Mouse (Mus musculus): Measurements from ENCODE around the gene Armcx3. TPM values are rescaled to one million over a fixed set of nuclear protein-coding genes. Genes with fewer than 3 reads are reported as not detected.
"Not testable (repeated sequence)": the region's sequence is repeated elsewhere in the genome, so short reads cannot be mapped to it uniquely, and the experiment has no call there.

The Armcx3 gene
- polyA plus RNA-seq, 1 experiment from 2014 or later: 120 TPM

GRCm38 (mm10) chrX:134741862-134742261, 14.5 kb upstream of the Armcx3 start:
- H3K27ac ChIP-seq (replicated peaks; ENCODE audit: low read depth, low read length): no peak overlapping the region
- DNase-seq (ENCODE audit: low spot score) (no peak), ATAC-seq (ENCODE audit: low read depth) (no peak)
- no peaks in the 10 kb centered on the region for H3K9me3 ChIP-seq (ENCODE audit: control insufficient read depth, low read length)
- WGBS: 69% methylated on average over 5 of the region's 5 CpGs
- no peaks in the 10 kb centered on the region for H3K36me3 ChIP-seq (ENCODE audit: control insufficient read depth, insufficient read depth, low read length)
- H3K4me1 ChIP-seq (ENCODE audit: control insufficient read depth, insufficient read depth, low read length): no peaks in the 10 kb centered on the region
- peaks cover 14% of the 10 kb centered on the region; the same call in 1 of the 2 replicates for H3K27me3 ChIP-seq (replicated peaks; ENCODE audit: control insufficient read depth, insufficient read depth, low read length)
- H3K4me2 ChIP-seq (ENCODE audit: low read depth, low read length): no peak overlapping the region
- H3K4me3 ChIP-seq (ENCODE audit: low read depth, low read length): no peak overlapping the region
- no peak overlapping the region for H3K9ac ChIP-seq (ENCODE audit: low read depth, low read length)

DNA sequence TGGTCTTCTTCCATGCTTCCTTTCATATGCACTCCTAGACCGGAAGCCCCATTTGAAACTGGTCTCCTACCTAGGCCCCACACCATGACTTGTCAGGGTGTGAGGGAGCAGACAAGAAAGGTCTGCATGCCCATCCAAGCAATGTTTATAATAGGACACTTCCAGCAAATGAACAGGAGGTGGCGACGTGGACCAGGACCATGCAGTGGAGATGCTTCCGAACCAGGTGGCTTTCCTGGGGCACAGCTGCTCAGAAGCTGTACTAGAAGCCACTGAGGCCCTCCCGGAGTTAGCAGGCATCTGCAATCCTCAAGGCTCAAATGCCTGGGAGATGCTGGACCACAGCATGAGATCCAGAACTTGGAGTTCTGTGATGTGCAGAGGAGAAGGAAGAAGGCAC, 9.9 kb upstream of the Armcx3 start:
- peak; percentile 63 for DNase-seq (ENCODE audit: low spot score)
- H3K4me3 ChIP-seq (ENCODE audit: low read depth, low read length): no peak overlapping the region
- no peak overlapping the region for H3K9ac ChIP-seq (ENCODE audit: low read depth, low read length)
- no peak overlapping the region for H3K4me2 ChIP-seq (ENCODE audit: low read depth, low read length)
- H3K9me3 ChIP-seq (ENCODE audit: control insufficient read depth, low read length): no peaks in the 10 kb centered on the region
- H3K27ac ChIP-seq (replicated peaks; ENCODE audit: low read depth, low read length): no peak overlapping the region
- H3K4me1 ChIP-seq (ENCODE audit: control insufficient read depth, insufficient read depth, low read length): no peaks in the 10 kb centered on the region
- peak; percentile 45; the same call in 1 of the 2 replicates for ATAC-seq (ENCODE audit: low read depth)
- no peaks in the 10 kb centered on the region for H3K36me3 ChIP-seq (ENCODE audit: control insufficient read depth, insufficient read depth, low read length)
- 35% methylated on average over 5 of the region's 5 CpGs for WGBS
- H3K27me3 ChIP-seq (replicated peaks; ENCODE audit: control insufficient read depth, insufficient read depth, low read length): peaks cover 13% of the 10 kb centered on the region; the same call in 1 of the 2 replicates

GRCm38 (mm10) chrX:134750764-134751592, 5.4 kb upstream of the Armcx3 start, which contains the start of gene Armcx6:
Armcx6 (minus strand) TSS chrX:134751417.
- DNase-seq (ENCODE audit: low spot score) (peak; percentile 95), ATAC-seq (ENCODE audit: low read depth) (peak; percentile 95)
- H3K4me2 ChIP-seq (ENCODE audit: low read depth, low read length): peak within 1 kb of the TSS; percentile 57
- H3K9ac ChIP-seq (ENCODE audit: low read depth, low read length): peak within 1 kb of the TSS; percentile 71
- no peaks in the 10 kb centered on the region for H3K4me1 ChIP-seq (ENCODE audit: control insufficient read depth, insufficient read depth, low read length)
- H3K27ac ChIP-seq (replicated peaks; ENCODE audit: low read depth, low read length): peak within 1 kb of the TSS; percentile 85
- no peaks in the 10 kb centered on the region for H3K9me3 ChIP-seq (ENCODE audit: control insufficient read depth, low read length)
- peaks cover 17% of the 10 kb centered on the region for H3K27me3 ChIP-seq (replicated peaks; ENCODE audit: control insufficient read depth, insufficient read depth, low read length)
- H3K36me3 ChIP-seq (ENCODE audit: control insufficient read depth, insufficient read depth, low read length): no peaks in the 10 kb centered on the region
- peak within 1 kb of the TSS; percentile 51 for H3K4me3 ChIP-seq (ENCODE audit: low read depth, low read length)
- 17% methylated on average over 33 of the region's 36 CpGs for WGBS

DNA sequence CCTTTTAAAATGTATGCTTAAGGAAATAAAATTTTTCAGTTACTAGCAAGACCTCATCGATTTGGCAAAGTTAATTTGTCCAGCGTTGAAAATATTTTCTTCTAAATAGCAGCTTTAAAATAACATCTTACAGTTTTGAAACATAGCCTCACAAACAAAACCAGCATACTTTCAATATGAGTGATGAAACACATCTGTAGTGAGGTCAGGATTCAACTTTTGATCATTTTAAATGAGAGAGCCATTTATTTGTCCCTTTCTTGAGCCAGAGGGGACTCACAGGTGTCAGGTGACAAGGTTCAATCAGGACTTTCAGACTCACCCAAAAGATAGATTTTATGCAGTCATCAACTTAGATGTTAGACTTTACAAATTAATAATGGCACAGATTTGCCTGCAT, 4.5 kb upstream of the Armcx3 start:
- WGBS: 54% methylated on average over 2 of the region's 2 CpGs
- Histone ChIP-seq H3K4me3 (ENCODE audit: low read depth, low read length) (no peak overlapping the region), H3K9ac (ENCODE audit: low read depth, low read length) (no peak overlapping the region), H3K4me2 (ENCODE audit: low read depth, low read length) (no peak overlapping the region), H3K4me1 (ENCODE audit: control insufficient read depth, insufficient read depth, low read length) (no peaks in the 10 kb centered on the region), H3K36me3 (ENCODE audit: control insufficient read depth, insufficient read depth, low read length) (no peaks in the 10 kb centered on the region), H3K27me3 (replicated peaks; ENCODE audit: control insufficient read depth, insufficient read depth, low read length) (peaks cover 10% of the 10 kb centered on the region; the same call in 1 of the 2 replicates), H3K27ac (replicated peaks; ENCODE audit: low read depth, low read length) (no peak overlapping the region), H3K9me3 (ENCODE audit: control insufficient read depth, low read length) (no peaks in the 10 kb centered on the region)
- ATAC-seq (ENCODE audit: low read depth) (no peak), DNase-seq (ENCODE audit: low spot score) (no peak)

- H3K9me3 ChIP-seq (ENCODE audit: control insufficient read depth, low read length): no peaks in the 10 kb centered on the region
- H3K27me3 ChIP-seq (replicated peaks; ENCODE audit: control insufficient read depth, insufficient read depth, low read length): peaks cover 10% of the 10 kb centered on the region; the same call in 1 of the 2 replicates
- H3K9ac ChIP-seq (ENCODE audit: low read depth, low read length): no peak overlapping the region
- H3K4me2 ChIP-seq (ENCODE audit: low read depth, low read length): no peak overlapping the region
- DNase-seq (ENCODE audit: low spot score): peak; percentile 67
- ATAC-seq (ENCODE audit: low read depth): no peak
- no peaks in the 10 kb centered on the region for H3K36me3 ChIP-seq (ENCODE audit: control insufficient read depth, insufficient read depth, low read length)
- H3K27ac ChIP-seq (replicated peaks; ENCODE audit: low read depth, low read length): no peak overlapping the region
- no peaks in the 10 kb centered on the region for H3K4me1 ChIP-seq (ENCODE audit: control insufficient read depth, insufficient read depth, low read length)
- 27% methylated on average over 4 of the region's 4 CpGs for WGBS
- H3K4me3 ChIP-seq (ENCODE audit: low read depth, low read length): no peak overlapping the region
These were observed 3.8 kb upstream of the Armcx3 start for GRCm38 (mm10) chrX:134752584-134752983.

GRCm38 (mm10) chrX:134757293-134757995, 1.0 kb downstream of the Armcx3 start:
- ATAC-seq (ENCODE audit: low read depth) (peak; percentile 61; the same call in 1 of the 2 replicates), DNase-seq (ENCODE audit: low spot score) (peak; percentile 20)
- H3K4me3 ChIP-seq (ENCODE audit: low read depth, low read length): peak overlapping the region; percentile 55
- no peaks in the 10 kb centered on the region; the same call in 1 of the 2 replicates for H3K27me3 ChIP-seq (replicated peaks; ENCODE audit: control insufficient read depth, insufficient read depth, low read length)
- H3K9me3 ChIP-seq (ENCODE audit: control insufficient read depth, low read length): no peaks in the 10 kb centered on the region
- peak overlapping the region; percentile 86 for H3K27ac ChIP-seq (replicated peaks; ENCODE audit: low read depth, low read length)
- no peaks in the 10 kb centered on the region for H3K36me3 ChIP-seq (ENCODE audit: control insufficient read depth, insufficient read depth, low read length)
- H3K4me1 ChIP-seq (ENCODE audit: control insufficient read depth, insufficient read depth, low read length): no peaks in the 10 kb centered on the region
- peak overlapping the region; percentile 51 for H3K4me2 ChIP-seq (ENCODE audit: low read depth, low read length)
- WGBS: 18% methylated on average over 11 of the region's 13 CpGs
- peak overlapping the region; percentile 70 for H3K9ac ChIP-seq (ENCODE audit: low read depth, low read length)

DNA sequence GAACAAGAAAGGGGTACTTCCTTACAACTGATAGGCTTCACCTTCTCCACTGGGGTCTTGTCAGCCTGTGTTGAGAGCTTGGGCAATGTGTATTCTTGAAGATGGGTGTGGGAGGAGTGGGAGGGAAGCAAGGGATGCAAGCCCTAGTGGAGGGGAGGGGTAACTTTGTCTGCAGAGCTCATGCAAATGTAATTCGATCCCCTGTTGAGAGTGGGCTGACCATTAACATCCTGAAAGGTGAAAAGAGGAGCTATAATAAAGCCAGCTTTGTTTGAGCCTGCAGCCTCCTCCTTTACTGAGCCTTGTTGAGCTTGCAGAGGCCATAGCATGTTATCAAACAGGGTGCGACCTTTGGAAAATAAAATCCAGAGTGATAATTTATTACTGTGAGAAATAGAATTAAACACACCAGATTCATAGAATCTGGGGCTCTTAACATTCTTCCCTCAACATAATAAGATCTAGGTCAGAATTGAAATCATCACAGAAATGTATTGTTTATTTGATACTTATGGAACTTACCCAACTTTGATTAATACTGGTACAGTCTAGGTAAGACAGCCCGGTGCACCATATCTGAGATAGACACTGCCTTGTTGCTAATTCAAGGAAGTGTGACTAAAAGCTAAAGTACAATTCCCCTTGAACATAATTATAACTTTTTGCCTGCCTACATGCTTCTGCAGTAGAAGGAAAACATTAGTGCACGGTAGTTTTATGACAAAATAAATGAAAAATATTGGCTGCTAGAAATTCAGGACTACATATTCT, 7.2 kb downstream of the Armcx3 start:
- H3K27me3 ChIP-seq (replicated peaks; ENCODE audit: control insufficient read depth, insufficient read depth, low read length); H3K4me2 ChIP-seq (ENCODE audit: low read depth, low read length); H3K9ac ChIP-seq (ENCODE audit: low read depth, low read length); H3K4me1 ChIP-seq (ENCODE audit: control insufficient read depth, insufficient read depth, low read length); H3K4me3 ChIP-seq (ENCODE audit: low read depth, low read length); H3K9me3 ChIP-seq (ENCODE audit: control insufficient read depth, low read length); DNase-seq (ENCODE audit: low spot score); H3K27ac ChIP-seq (replicated peaks; ENCODE audit: low read depth, low read length); H3K36me3 ChIP-seq (ENCODE audit: control insufficient read depth, insufficient read depth, low read length); ATAC-seq (ENCODE audit: low read depth): not testable (repeated sequence)
- WGBS: 49% methylated on average over 3 of the region's 4 CpGs

GRCm38 (mm10) chrX:134787728-134788127, 31.3 kb downstream of the Armcx3 start:
- Histone ChIP-seq H3K27ac (replicated peaks; ENCODE audit: low read depth, low read length) (no peak overlapping the region), H3K9me3 (ENCODE audit: control insufficient read depth, low read length) (no peaks in the 10 kb centered on the region), H3K4me2 (ENCODE audit: low read depth, low read length) (no peak overlapping the region), H3K36me3 (ENCODE audit: control insufficient read depth, insufficient read depth, low read length) (no peaks in the 10 kb centered on the region), H3K4me3 (ENCODE audit: low read depth, low read length) (no peak overlapping the region), H3K4me1 (ENCODE audit: control insufficient read depth, insufficient read depth, low read length) (no peaks in the 10 kb centered on the region), H3K9ac (ENCODE audit: low read depth, low read length) (no peak overlapping the region), H3K27me3 (replicated peaks; ENCODE audit: control insufficient read depth, insufficient read depth, low read length) (peaks cover 3% of the 10 kb centered on the region)
- ATAC-seq (ENCODE audit: low read depth): no peak
- no peak for DNase-seq (ENCODE audit: low spot score)
- WGBS: 75% methylated on average over 4 of the region's 4 CpGs
